Mouse (Mus musculus) testis, postnatal 14 days (tissue): ENCODE data around the gene Cdh12.
"Not testable (repeated sequence)": the region's sequence is repeated elsewhere in the genome, so short reads cannot be mapped to it uniquely, and the experiment has no call there.

ENCODE experiments used
- DNase-seq: peaks from one replicate; pipeline ENCODE4 v3.0.0; 2021; ENCODE audit warnings: low spot score

Cdh12 gene

GRCm38 (mm10) chr15:20448861-20449663, at the start of gene Cdh12:
Gene Cdh12 (plus strand): TSS chr15:20449265.
- DNase-seq = no peak

- no peak for DNase-seq
These were observed 45.5 kb upstream of the Cdh12 start for GRCm38 (mm10) chr15:20403596-20403995.

- DNase-seq = no peak
These were observed 35.7 kb upstream of the Cdh12 start for GRCm38 (mm10) chr15:20413397-20413796.

- no peak for DNase-seq
These were observed 12.7 kb upstream of the Cdh12 start for GRCm38 (mm10) chr15:20436356-20436755.

GRCm38 (mm10) chr15:20450558-20450957, 1.5 kb downstream of the Cdh12 start:
- DNase-seq = no peak

- DNase-seq = no peak
These were observed 9.4 kb downstream of the Cdh12 start for GRCm38 (mm10) chr15:20458508-20458907.

GRCm38 (mm10) chr15:20462500-20462899, 13.4 kb downstream of the Cdh12 start:
- no peak for DNase-seq

GRCm38 (mm10) chr15:20463601-20464000, 14.5 kb downstream of the Cdh12 start:
- no peak for DNase-seq

- DNase-seq = no peak
These were observed 101.9 kb downstream of the Cdh12 start for GRCm38 (mm10) chr15:20550979-20551378.

- DNase-seq = no peak
These were observed 121.9 kb downstream of the Cdh12 start for GRCm38 (mm10) chr15:20571012-20571411.

- DNase-seq = no peak
These were observed 133.6 kb downstream of the Cdh12 start for GRCm38 (mm10) chr15:20582567-20583075.

GRCm38 (mm10) chr15:20591599-20591998, 142.5 kb downstream of the Cdh12 start:
- DNase-seq = no peak

- DNase-seq = not testable (repeated sequence)
These were observed 156.7 kb downstream of the Cdh12 start for GRCm38 (mm10) chr15:20605751-20606150.

GRCm38 (mm10) chr15:20634593-20634992, 185.5 kb downstream of the Cdh12 start:
- DNase-seq = no peak

- no peak for DNase-seq
These were observed 190.1 kb downstream of the Cdh12 start for GRCm38 (mm10) chr15:20639155-20639554.

- DNase-seq = no peak
These were observed 193.9 kb downstream of the Cdh12 start for GRCm38 (mm10) chr15:20642905-20643414.

- DNase-seq = no peak
These were observed 211.2 kb downstream of the Cdh12 start for GRCm38 (mm10) chr15:20660221-20660620.

GRCm38 (mm10) chr15:20666650-20667049, 217.6 kb downstream of the Cdh12 start, which contains the start of gene Acot10:
Gene Acot10 (minus strand): TSS chr15:20666750.
- no peak for DNase-seq

GRCm38 (mm10) chr15:20667350-20667749, 218.3 kb downstream of the Cdh12 start:
- DNase-seq = no peak

GRCm38 (mm10) chr15:20667989-20668388, 218.9 kb downstream of the Cdh12 start:
- no peak for DNase-seq

- DNase-seq = not testable (repeated sequence)
These were observed 220.4 kb downstream of the Cdh12 start for GRCm38 (mm10) chr15:20669507-20669906.

GRCm38 (mm10) chr15:20682719-20683118, 233.7 kb downstream of the Cdh12 start:
- no peak for DNase-seq

GRCm38 (mm10) chr15:20684200-20684599, 235.1 kb downstream of the Cdh12 start:
- DNase-seq = no peak
